ENCODE assay signal across 7 mouse cellular contexts in the genomic region with DNA sequence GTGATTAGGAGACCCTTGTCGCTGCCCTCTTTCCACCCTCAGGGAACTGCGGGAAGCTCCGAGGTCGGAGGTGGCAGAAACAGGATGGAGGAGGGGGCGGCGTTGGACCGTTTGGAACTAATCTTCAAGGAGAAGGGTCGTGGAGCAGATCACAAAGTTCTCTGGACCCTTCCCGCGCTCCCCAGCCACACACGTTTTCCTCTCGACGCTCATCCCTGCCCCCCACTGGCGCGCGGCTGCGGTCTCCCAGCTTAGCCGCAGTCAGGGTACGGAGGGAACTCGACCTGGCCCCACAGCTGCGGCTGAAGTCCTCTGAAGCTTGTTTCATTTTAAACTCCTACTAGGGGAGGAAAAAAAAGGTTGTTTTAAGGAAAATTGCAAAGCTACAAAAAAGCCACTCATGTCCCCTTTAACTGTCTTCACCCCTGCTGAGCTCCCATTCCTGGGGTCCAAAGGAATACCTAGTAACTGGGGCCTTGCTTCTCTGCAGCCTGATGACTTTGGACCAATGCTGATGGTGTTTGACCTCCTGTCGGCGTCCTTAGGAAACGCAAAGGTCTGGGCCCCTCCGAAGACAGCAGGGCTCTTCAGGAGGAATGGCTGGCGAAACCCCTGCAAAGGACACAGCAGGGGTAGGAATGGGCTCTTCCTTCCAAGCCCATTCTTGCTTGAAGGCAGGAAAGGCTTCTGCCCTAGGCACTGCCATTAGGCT. TPM values are rescaled to one million over a fixed set of nuclear protein-coding genes. Genes with fewer than 3 reads are reported as not detected.
DNase-seq lines count a peak whose midpoint lies in the region; ATAC-seq lines count a peak whose summit lies in the region.

No protein-coding gene starts in this region.

- WGBS in liver, embryonic 11.5 days = 4% methylated on average over 26 of the region's 26 CpGs
- 5% methylated on average over 26 of the region's 26 CpGs for WGBS in embryonic facial prominence, embryonic 15.5 days
- 4% methylated on average over 26 of the region's 26 CpGs for WGBS in intestine, embryonic 14.5 days
- WGBS in neural tube, embryonic 13.5 days = 3% methylated on average over 26 of the region's 26 CpGs

- peak overlapping the region; percentile 82 for H3K4me2 ChIP-seq in liver, embryonic 11.5 days
- H3K4me2 ChIP-seq in embryonic facial prominence, embryonic 15.5 days (replicated peaks) = peak overlapping the region; percentile 67
- peak overlapping the region; percentile 91 for H3K4me2 ChIP-seq in intestine, embryonic 14.5 days (ENCODE audit: low read length)
- H3K4me2 ChIP-seq in neural tube, embryonic 13.5 days = peak overlapping the region; percentile 95

- H3K9me3 ChIP-seq in liver, embryonic 11.5 days (ENCODE audit: control insufficient read depth, low read length) = no peaks in the 10 kb centered on the region
- H3K9me3 ChIP-seq in embryonic facial prominence, embryonic 15.5 days (replicated peaks) = no peaks in the 10 kb centered on the region
- no peaks in the 10 kb centered on the region for H3K9me3 ChIP-seq in intestine, embryonic 14.5 days (ENCODE audit: control insufficient read depth, low read length)
- no peaks in the 10 kb centered on the region for H3K9me3 ChIP-seq in neural tube, embryonic 13.5 days

- no peak overlapping the region for H3K9ac ChIP-seq in liver, embryonic 11.5 days (ENCODE audit: low read depth, low read length)
- H3K9ac ChIP-seq in embryonic facial prominence, embryonic 15.5 days = no peak overlapping the region
- no peak overlapping the region for H3K9ac ChIP-seq in intestine, embryonic 14.5 days (ENCODE audit: low read length)
- peak overlapping the region; percentile 98 for H3K9ac ChIP-seq in neural tube, embryonic 13.5 days

- no peak overlapping the region for H3K27ac ChIP-seq in liver, embryonic 11.5 days (ENCODE audit: low read depth, low read length)
- H3K27ac ChIP-seq in embryonic facial prominence, embryonic 15.5 days (replicated peaks) = 0 out of 2 replicates have a peak overlapping the region, but pooled peaks have one; percentile 22
- H3K27ac ChIP-seq in intestine, embryonic 14.5 days (ENCODE audit: low read depth) = no peak overlapping the region
- peak overlapping the region; percentile 20; the same call in 1 of the 2 replicates for H3K27ac ChIP-seq in neural tube, embryonic 13.5 days (replicated peaks)

- no peak for DNase-seq in liver, embryonic 11.5 days (ENCODE audit: low spot score)
- no peak for DNase-seq in liver
- peak; percentile 58 for DNase-seq in intestine, embryonic 14.5 days (ENCODE audit: low spot score)
- no peak for DNase-seq in spleen, adult 18-20 months

- peaks cover 67% of the 10 kb centered on the region for H3K27me3 ChIP-seq in liver, embryonic 11.5 days (replicated peaks; ENCODE audit: control insufficient read depth, insufficient read depth, low read length)
- peaks cover 13% of the 10 kb centered on the region for H3K27me3 ChIP-seq in embryonic facial prominence, embryonic 15.5 days
- peaks cover 32% of the 10 kb centered on the region for H3K27me3 ChIP-seq in intestine, embryonic 14.5 days (replicated peaks; ENCODE audit: control insufficient read depth, insufficient read depth, low read length)
- H3K27me3 ChIP-seq in neural tube, embryonic 13.5 days = peaks cover 9% of the 10 kb centered on the region; the same call in 1 of the 2 replicates

- H3K36me3 ChIP-seq in liver, embryonic 11.5 days (ENCODE audit: control insufficient read depth, insufficient read depth, low read length) = no peaks in the 10 kb centered on the region
- H3K36me3 ChIP-seq in embryonic facial prominence, embryonic 15.5 days = no peaks in the 10 kb centered on the region
- no peaks in the 10 kb centered on the region for H3K36me3 ChIP-seq in intestine, embryonic 14.5 days (ENCODE audit: control insufficient read depth, insufficient read depth, low read length)
- no peaks in the 10 kb centered on the region for H3K36me3 ChIP-seq in neural tube, embryonic 13.5 days

- peak overlapping the region; percentile 40 for H3K4me3 ChIP-seq in liver, embryonic 11.5 days (ENCODE audit: low read depth, low read length)
- H3K4me3 ChIP-seq in embryonic facial prominence, embryonic 15.5 days (replicated peaks) = peak overlapping the region; percentile 88
- H3K4me3 ChIP-seq in intestine, embryonic 14.5 days (ENCODE audit: low read depth, low read length) = peak overlapping the region; percentile 79
- H3K4me3 ChIP-seq in neural tube, embryonic 13.5 days = peak overlapping the region; percentile 93

- ATAC-seq in liver, embryonic 11.5 days (replicated peaks; ENCODE audit: low FRiP score) = no peak
- ATAC-seq in embryonic facial prominence, embryonic 15.5 days (ENCODE audit: insufficient number of reproducible peaks, low FRiP score, low TSS enrichment, low read depth) = no peak
- no peak for ATAC-seq in intestine, embryonic 14.5 days (replicated peaks; ENCODE audit: low FRiP score, low TSS enrichment, low read depth)
- no peak for ATAC-seq in neural tube, embryonic 13.5 days (ENCODE audit: low read depth)
- ATAC-seq in monocyte, adult 5-6 weeks (replicated peaks; ENCODE audit: insufficient number of reproducible peaks, low FRiP score, low TSS enrichment, poor library complexity, severe bottlenecking) = no peak

- H3K4me1 ChIP-seq in liver, embryonic 11.5 days (replicated peaks; ENCODE audit: control insufficient read depth, insufficient read depth, low read length) = peaks cover 7% of the 10 kb centered on the region
- peaks cover 44% of the 10 kb centered on the region for H3K4me1 ChIP-seq in embryonic facial prominence, embryonic 15.5 days
- H3K4me1 ChIP-seq in intestine, embryonic 14.5 days (replicated peaks; ENCODE audit: control insufficient read depth, insufficient read depth, low read length) = peaks cover 18% of the 10 kb centered on the region
- H3K4me1 ChIP-seq in neural tube, embryonic 13.5 days (replicated peaks) = peaks cover 53% of the 10 kb centered on the region

RNA-seq across cellular contexts. Expression of gene Zfp423, which starts 3.3 kb away (rescaled TPM):
- 4.8 and 5.8 TPM in 2 replicates for polyA plus RNA-seq in liver, embryonic 11.5 days (2014; fragmentation: Nextera tagmentation; extraction: Ambion mirVana)
- 20.5 and 21.0 TPM in 2 replicates for polyA plus RNA-seq in embryonic facial prominence, embryonic 15.5 days (2015; fragmentation: Nextera tagmentation; extraction: Ambion mirVana)
- polyA plus RNA-seq in intestine, embryonic 14.5 days (2014; fragmentation: Nextera tagmentation; extraction: Ambion mirVana) = 8.7 and 10.5 TPM in 2 replicates
- 35.5 and 57.9 TPM in 2 replicates for polyA plus RNA-seq in neural tube, embryonic 13.5 days (2015; fragmentation: Nextera tagmentation; extraction: Ambion mirVana)
- total RNA-seq in monocyte, adult 5-6 weeks (2017) = not detected in 3 replicates

Comparison
In these comparisons a context has a peak if more than half of its experiments do, and no peak if none do; other contexts are left out.
1. H3K27ac ChIP-seq: peak in embryonic facial prominence, embryonic 15.5 days (single experiment) and neural tube, embryonic 13.5 days (single experiment); none in liver, embryonic 11.5 days (single experiment) and intestine, embryonic 14.5 days (single experiment).
2. H3K4me3 ChIP-seq: peak in every context shown above with its lines; median percentile 93 in neural tube, embryonic 13.5 days; 88 in embryonic facial prominence, embryonic 15.5 days; 79 in intestine, embryonic 14.5 days; 40 in liver, embryonic 11.5 days.
3. Peak in every context shown above with its lines, with median percentiles within 50 percentile points of each other: H3K4me2 ChIP-seq.